Mouse (Mus musculus) forebrain, embryonic 10.5 days (tissue): ENCODE results near the gene Slc50a1. TPM values are rescaled to one million over a fixed set of nuclear protein-coding genes. Genes with fewer than 3 reads are reported as not detected.

Experiments used
- DNase-seq: peaks from one replicate; pipeline ENCODE4 v3.0.0-alpha.2; 2017; ENCODE audit warnings: low spot score; ENCODE audit errors: extremely low spot score
- H3K27ac ChIP-seq: fragments of 300-500 bp; sonication (generic); 2 replicates; pipeline ENCODE4 v1.5.1; 2016; ENCODE audit warnings: mild to moderate bottlenecking
- H3K27me3 ChIP-seq: fragments of 300-500 bp; sonication (generic); 2 replicates; pipeline ENCODE4 v1.6.1; 2016; ENCODE audit warnings: mild to moderate bottlenecking; ENCODE audit not compliant: poor library complexity, severe bottlenecking
- H3K36me3 ChIP-seq: fragments of 300-500 bp; sonication (generic); replicated peaks from 2 replicates; pipeline ENCODE4 v1.6.1; 2016; ENCODE audit warnings: mild to moderate bottlenecking, moderate library complexity
- H3K4me1 ChIP-seq: fragments of 300-500 bp; sonication (generic); 2 replicates; pipeline ENCODE4 v1.6.1; 2016
- H3K4me3 ChIP-seq: fragments of 300-500 bp; sonication (generic); 2 replicates; pipeline ENCODE4 v1.5.1; 2016; ENCODE audit warnings: mild to moderate bottlenecking, moderate library complexity
- H3K9me3 ChIP-seq: fragments of 300-500 bp; sonication (generic); 2 replicates; pipeline ENCODE4 v1.6.1; 2016; ENCODE audit warnings: mild to moderate bottlenecking, moderate library complexity
- WGBS: fragments of 180-500 bp; shearing (Covaris S2); methylation state at CpG from one replicate; pipeline ENCODE4 v1.1.7; 2016; 5-methylcytosine and 5-hydroxymethylcytosine counted together
- polyA plus RNA-seq: library from polyadenylated mRNA; unstranded; fragments of >200 nt; fragmentation: Nextera tagmentation; extraction: Ambion mirVana; gene quantifications from 2 replicates; pipeline ENCODE4 v1.2.1, GENCODE M21; 2016

The Slc50a1 gene
- polyA plus RNA-seq, 1 experiment from 2014 or later = 25.1 TPM

GRCm38 (mm10) chr3:89305551-89306325 lies 35.4 kb upstream of the Slc50a1 start:
- DNase-seq = no peak
- Histone ChIP-seq H3K36me3 (no peaks in the 10 kb centered on the region), H3K27ac (peak overlapping the region; percentile 51; the same call in 1 of the 2 replicates), H3K4me3 (no peak overlapping the region), H3K4me1 (peaks cover 39% of the 10 kb centered on the region), H3K9me3 (no peaks in the 10 kb centered on the region), H3K27me3 (peaks cover 4% of the 10 kb centered on the region; the same call in 1 of the 2 replicates)
- WGBS = 72% methylated on average over 8 of the region's 8 CpGs

DNA sequence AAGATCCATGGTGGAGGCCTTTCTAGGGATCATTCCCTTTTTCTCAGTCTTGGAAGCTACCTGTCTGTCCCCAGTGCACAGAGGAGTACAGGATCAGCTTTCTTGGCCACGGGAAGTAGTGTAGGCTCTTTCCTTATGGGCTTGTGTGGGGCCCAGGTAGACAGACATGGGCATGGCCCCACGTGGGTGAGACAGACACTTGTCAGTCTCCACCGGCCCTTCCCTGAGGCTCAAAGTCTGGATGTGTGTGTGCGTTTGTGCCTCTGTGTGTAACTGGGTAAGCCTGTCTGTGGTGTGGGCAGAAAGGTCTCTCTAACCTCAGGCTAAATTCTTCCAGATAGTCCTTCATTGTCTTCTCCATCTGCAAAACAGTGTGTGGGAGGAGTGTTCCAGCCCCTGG lies 34.7 kb upstream of the Slc50a1 start:
- Histone ChIP-seq H3K36me3 (no peaks in the 10 kb centered on the region), H3K27ac (0 out of 2 replicates have a peak overlapping the region, but pooled peaks have one; percentile 40), H3K4me3 (no peak overlapping the region), H3K4me1 (peaks cover 39% of the 10 kb centered on the region), H3K9me3 (no peaks in the 10 kb centered on the region), H3K27me3 (peaks cover 10% of the 10 kb centered on the region)
- no peak for DNase-seq
- 74% methylated on average over 4 of the region's 4 CpGs for WGBS

DNA sequence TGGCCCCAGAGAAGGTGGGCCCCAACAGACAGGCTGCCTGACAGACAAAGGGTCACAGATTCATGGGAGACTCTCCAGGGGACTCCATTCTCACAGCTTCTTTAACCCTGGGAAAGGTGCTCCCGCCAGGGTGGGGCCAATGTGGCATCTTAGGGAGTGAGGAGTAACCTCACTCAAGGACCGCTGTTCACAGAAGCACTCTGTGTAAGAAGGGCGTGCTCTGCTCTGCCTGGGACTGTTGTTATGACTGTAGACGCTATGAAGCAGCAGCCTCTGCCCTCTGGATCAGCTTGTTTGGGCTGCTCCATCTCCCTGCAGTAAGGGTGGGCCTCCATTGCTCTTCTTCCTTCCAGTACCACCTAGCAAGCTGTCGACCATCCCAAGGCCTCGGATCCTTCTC lies 34.1 kb upstream of the Slc50a1 start:
- no peak for DNase-seq
- Histone ChIP-seq H3K27me3 (peaks cover 16% of the 10 kb centered on the region), H3K36me3 (no peaks in the 10 kb centered on the region), H3K9me3 (no peaks in the 10 kb centered on the region), H3K4me3 (no peak overlapping the region), H3K4me1 (peaks cover 45% of the 10 kb centered on the region), H3K27ac (peak overlapping the region; percentile 40; the same call in 1 of the 2 replicates)
- WGBS = 64% methylated on average over 6 of the region's 6 CpGs

DNA sequence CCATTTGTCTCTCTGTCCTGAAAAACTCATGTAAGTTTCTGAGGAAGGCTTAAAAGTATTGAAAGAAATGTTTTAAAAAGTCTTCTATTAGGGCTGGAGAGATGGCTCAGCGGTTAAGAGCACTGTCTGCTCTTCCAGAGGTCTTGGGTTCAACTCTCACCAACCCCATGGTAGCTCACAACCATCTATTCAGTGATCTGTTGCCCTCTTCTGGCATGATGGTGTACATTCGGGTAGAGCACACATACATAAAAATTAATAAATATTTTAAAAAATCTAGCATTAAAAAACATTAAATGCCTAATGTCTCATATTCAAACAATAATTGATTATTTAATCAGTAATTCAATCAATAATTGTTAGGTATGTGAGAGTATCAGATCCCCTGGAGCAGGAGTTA lies 30.1 kb upstream of the Slc50a1 start:
- H3K27ac ChIP-seq = no peak overlapping the region

DNA sequence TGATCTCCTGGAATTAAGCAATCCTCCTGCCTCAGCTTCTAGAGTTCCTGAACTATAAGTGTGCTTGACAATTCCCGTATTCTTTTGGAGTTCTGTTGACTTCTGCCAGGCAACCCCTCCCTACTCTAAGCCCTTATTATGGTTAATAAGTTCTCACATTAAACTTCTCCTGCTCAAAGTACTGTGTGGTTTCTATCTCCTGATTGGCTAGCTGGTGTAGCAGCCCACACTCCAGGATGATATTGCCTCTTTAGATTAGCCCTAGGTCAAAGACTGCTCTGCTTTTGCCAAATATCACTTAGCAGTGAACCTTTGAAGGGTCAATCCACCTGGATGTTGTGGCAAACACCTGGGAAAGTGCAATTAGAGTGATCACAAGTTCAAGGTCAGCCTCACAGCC lies 29.7 kb upstream of the Slc50a1 start:
- H3K4me3 ChIP-seq = peak overlapping the region; percentile 40
- H3K27me3 ChIP-seq = peaks cover 33% of the 10 kb centered on the region
- H3K4me1 ChIP-seq = peaks cover 20% of the 10 kb centered on the region
- no peak for DNase-seq
- WGBS = 74% methylated on average over 1 of the region's 1 CpGs
- no peaks in the 10 kb centered on the region for H3K9me3 ChIP-seq
- no peaks in the 10 kb centered on the region for H3K36me3 ChIP-seq
- no peak overlapping the region for H3K27ac ChIP-seq

More for the DNA sequence above, 30.1 kb upstream of the Slc50a1 start:
- peaks cover 33% of the 10 kb centered on the region for H3K27me3 ChIP-seq
- H3K9me3 ChIP-seq = no peaks in the 10 kb centered on the region
- WGBS = 70% methylated on average over 2 of the region's 2 CpGs
- no peak for DNase-seq
- no peak overlapping the region for H3K4me3 ChIP-seq
- H3K36me3 ChIP-seq = no peaks in the 10 kb centered on the region
- H3K4me1 ChIP-seq = peaks cover 24% of the 10 kb centered on the region

DNA sequence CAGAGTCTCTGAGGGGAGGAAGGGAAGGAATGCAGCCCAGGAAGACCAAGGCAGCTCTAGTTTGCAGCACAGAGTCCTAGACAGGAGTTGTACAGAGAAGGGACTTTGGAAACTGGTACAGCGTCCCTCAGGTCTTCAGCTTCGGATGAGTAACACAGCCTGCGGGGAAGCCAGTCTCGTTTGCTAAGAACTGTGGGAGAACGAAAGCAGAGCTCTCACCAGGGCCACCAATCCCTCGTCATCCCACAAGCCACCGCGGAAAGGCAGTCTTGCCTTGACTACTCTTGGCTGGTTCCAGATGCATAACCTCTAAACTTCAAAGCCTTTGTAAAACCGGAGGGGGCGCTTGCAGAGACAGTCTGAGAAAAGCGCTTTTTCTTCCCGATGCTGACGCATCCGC lies 29.1 kb upstream of the Slc50a1 start:
- WGBS = 5% methylated on average over 14 of the region's 14 CpGs
- Histone ChIP-seq H3K9me3 (no peaks in the 10 kb centered on the region), H3K27me3 (peaks cover 33% of the 10 kb centered on the region), H3K36me3 (no peaks in the 10 kb centered on the region), H3K4me1 (peaks cover 14% of the 10 kb centered on the region), H3K4me3 (peak overlapping the region; percentile 40), H3K27ac (peak overlapping the region; percentile 51; the same call in 1 of the 2 replicates)
- DNase-seq = peak; percentile 41

DNA sequence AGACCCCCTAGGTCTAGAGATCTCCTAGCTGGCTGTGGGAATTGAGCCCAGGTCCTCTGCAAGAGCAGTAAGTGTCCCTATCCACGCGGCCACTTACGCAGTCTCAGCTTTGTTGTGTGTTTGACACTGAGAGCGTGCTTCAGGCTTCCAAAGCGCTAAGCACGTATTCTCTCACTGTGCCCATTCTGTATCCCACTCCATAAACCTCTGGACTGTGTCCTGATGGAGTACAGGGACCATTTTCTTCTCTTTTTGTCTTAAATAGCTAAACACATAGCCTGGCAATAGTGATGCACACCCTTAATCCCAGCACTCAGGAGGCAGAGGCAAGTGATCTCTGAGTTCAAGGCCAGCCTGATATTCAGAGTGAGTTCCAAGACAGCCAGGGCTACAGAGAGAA lies 28.5 kb upstream of the Slc50a1 start:
- no peak for DNase-seq
- no peaks in the 10 kb centered on the region for H3K36me3 ChIP-seq
- H3K27ac ChIP-seq = no peak overlapping the region
- WGBS = 80% methylated on average over 6 of the region's 6 CpGs
- peaks cover 33% of the 10 kb centered on the region for H3K27me3 ChIP-seq
- H3K4me3 ChIP-seq = no peak overlapping the region
- H3K9me3 ChIP-seq = no peaks in the 10 kb centered on the region
- H3K4me1 ChIP-seq = peaks cover 11% of the 10 kb centered on the region

- H3K27ac ChIP-seq = no peak overlapping the region
- no peaks in the 10 kb centered on the region for H3K9me3 ChIP-seq
- DNase-seq = no peak
- 91% methylated on average over 11 of the region's 11 CpGs for WGBS
- peaks cover 33% of the 10 kb centered on the region for H3K27me3 ChIP-seq
- H3K4me1 ChIP-seq = peaks cover 11% of the 10 kb centered on the region
- H3K4me3 ChIP-seq = no peak overlapping the region
- no peaks in the 10 kb centered on the region for H3K36me3 ChIP-seq
Observed at GRCm38 (mm10) chr3:89296761-89297396, 26.5 kb upstream of the Slc50a1 start.

DNA sequence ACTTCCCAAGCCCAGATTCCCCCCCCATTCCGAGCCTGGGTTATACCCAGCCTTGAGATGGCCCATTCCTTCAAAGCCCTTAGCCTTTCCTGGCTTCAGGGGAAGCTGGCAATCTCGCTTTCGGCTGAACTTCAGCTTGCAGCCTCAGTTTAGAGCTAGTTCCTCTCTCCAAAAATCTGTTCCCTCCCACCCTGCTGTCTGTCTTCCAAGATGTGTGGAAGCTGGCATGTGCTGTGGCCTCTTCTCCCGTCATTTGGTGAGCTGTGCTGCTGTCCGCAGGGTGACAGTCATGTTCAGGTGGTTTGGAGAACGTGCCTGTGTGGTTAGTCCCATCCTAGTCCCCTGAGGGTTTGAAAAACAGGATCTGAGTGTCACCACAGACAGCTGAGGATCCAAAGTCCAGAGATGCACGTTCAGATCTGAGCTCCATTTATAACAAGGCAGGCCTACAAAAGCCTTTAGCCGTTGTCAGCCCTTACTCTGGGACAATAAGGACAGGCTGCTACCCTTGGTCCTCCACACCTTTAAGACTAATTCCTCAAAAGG lies 25.4 kb upstream of the Slc50a1 start:
- H3K9me3 ChIP-seq = no peaks in the 10 kb centered on the region
- H3K27ac ChIP-seq = no peak overlapping the region
- H3K4me3 ChIP-seq = no peak overlapping the region
- H3K27me3 ChIP-seq = peaks cover 29% of the 10 kb centered on the region
- no peak for DNase-seq
- H3K4me1 ChIP-seq = peaks cover 11% of the 10 kb centered on the region
- WGBS = 82% methylated on average over 8 of the region's 8 CpGs
- H3K36me3 ChIP-seq = no peaks in the 10 kb centered on the region

DNA sequence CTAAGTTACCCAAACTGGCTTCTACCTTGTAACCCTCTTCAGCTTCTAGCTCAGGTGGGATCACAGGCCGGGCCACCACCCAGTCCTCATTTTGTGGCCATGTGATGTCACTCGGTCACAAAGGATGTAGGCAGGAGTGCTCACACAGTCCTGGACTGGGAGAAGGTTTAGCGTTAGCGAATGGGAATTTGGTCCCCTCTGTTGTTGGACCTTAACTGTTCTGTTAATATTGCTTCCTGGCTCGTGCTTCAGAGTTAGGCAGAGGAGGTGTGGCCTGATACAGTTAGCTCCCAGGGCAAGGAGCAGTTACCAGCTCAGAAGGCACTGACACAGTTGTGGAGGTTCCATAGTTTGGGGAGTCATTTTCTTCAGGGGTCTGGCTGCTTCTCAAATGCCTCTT lies 23.8 kb upstream of the Slc50a1 start:
- Histone ChIP-seq H3K27ac (no peak overlapping the region), H3K27me3 (peaks cover 14% of the 10 kb centered on the region), H3K4me1 (peaks cover 1% of the 10 kb centered on the region), H3K36me3 (no peaks in the 10 kb centered on the region), H3K4me3 (no peak overlapping the region), H3K9me3 (no peaks in the 10 kb centered on the region)
- DNase-seq = no peak
- 83% methylated on average over 5 of the region's 5 CpGs for WGBS

DNA sequence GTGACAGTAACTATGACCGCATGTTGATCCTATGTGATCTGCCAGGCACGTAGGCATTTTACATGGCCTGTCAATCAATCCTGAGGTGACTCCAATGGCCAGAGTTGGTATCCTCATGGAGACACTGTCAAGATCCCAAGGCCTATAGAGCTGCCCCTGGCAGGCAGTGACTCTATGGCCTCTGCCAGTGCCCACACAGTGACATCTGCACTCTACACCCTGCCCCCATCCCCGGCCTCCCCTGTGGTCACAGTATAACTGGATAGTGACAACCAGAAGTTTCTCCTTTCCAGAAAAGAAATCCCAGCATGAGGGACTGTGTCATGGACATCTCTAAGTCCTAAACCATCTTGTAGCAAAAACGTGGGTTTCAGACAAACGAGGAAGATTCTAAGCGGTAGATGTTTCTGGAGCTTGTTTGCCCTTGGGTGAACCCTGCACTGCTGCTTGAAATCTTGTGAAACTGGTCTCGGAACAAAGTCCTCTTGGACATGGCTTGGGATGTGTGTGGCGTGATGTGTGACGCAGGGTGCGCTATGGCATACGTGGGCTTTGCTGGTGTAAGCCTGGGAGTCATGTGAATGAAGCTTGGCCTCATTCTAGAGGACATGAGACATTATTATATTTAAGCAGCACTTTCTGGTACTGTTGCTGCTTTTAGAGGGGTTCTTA lies 23.0 kb upstream of the Slc50a1 start:
- H3K27me3 ChIP-seq = peaks cover 6% of the 10 kb centered on the region
- H3K27ac ChIP-seq = no peak overlapping the region
- no peaks in the 10 kb centered on the region for H3K9me3 ChIP-seq
- H3K4me3 ChIP-seq = no peak overlapping the region
- H3K36me3 ChIP-seq = no peaks in the 10 kb centered on the region
- WGBS = 94% methylated on average over 11 of the region's 11 CpGs
- peaks cover 7% of the 10 kb centered on the region for H3K4me1 ChIP-seq
- no peak for DNase-seq

GRCm38 (mm10) chr3:89292303-89292702 lies 21.9 kb upstream of the Slc50a1 start:
- WGBS = 75% methylated on average over 5 of the region's 5 CpGs
- DNase-seq = no peak
- Histone ChIP-seq H3K27me3 (no peaks in the 10 kb centered on the region), H3K27ac (no peak overlapping the region), H3K36me3 (no peaks in the 10 kb centered on the region), H3K4me1 (peaks cover 14% of the 10 kb centered on the region), H3K4me3 (no peak overlapping the region), H3K9me3 (no peaks in the 10 kb centered on the region)
